Mouse (Mus musculus): ENCODE measurements around the gene Arf4. TPM values are rescaled to one million over a fixed set of nuclear protein-coding genes. Genes with fewer than 3 reads are reported as not detected.

The Arf4 gene
- total RNA-seq, 1 experiment from 2014 or later: 135 TPM

Other genes starting within 250 kb of the Arf4 start
- gene Slmap, start 103.1 kb upstream of the Arf4 start, total RNA-seq (2017): 82.0 and 97.4 TPM in 2 replicates
- 41.0 and 52.7 TPM in 2 replicates for gene Dennd6a, start 64.2 kb upstream of the Arf4 start, total RNA-seq (2017)
- gene Pde12, start 31.8 kb downstream of the Arf4 start, total RNA-seq (2017): 16.5 and 18.7 TPM in 2 replicates
- 1.9 and 2.8 TPM in 2 replicates for gene Dnah12, start 55.2 kb downstream of the Arf4 start, total RNA-seq (2017)